Mouse (Mus musculus) stomach, postnatal 0 days (tissue): ENCODE measurements around the gene BC030499. TPM values are rescaled to one million over a fixed set of nuclear protein-coding genes. Genes with fewer than 3 reads are reported as not detected.

Experiments
- ATAC-seq: fragments of 200-750 bp; cut with Nextera tagmentation; 2 replicates; pipeline ENCODE4 v1.8.0; 2017; ENCODE audit not compliant: low FRiP score, low TSS enrichment
- DNase-seq: peaks from one replicate; pipeline ENCODE4 v3.0.0-alpha.2; 2016; ENCODE audit warnings: low spot score
- H3K27ac ChIP-seq: fragments of 300-500 bp; sonication (generic); replicated peaks from 2 replicates; pipeline ENCODE4 v1.5.1; 2014; ENCODE audit warnings: mild to moderate bottlenecking, control low read depth
- H3K27me3 ChIP-seq: fragments of 300-500 bp; sonication (generic); 2 replicates; pipeline ENCODE4 v1.6.1; 2014; ENCODE audit warnings: low read length; ENCODE audit not compliant: control insufficient read depth, insufficient read depth
- H3K36me3 ChIP-seq: fragments of 300-500 bp; sonication (generic); 2 replicates; pipeline ENCODE4 v1.6.1; 2014; ENCODE audit warnings: low read length, mixed read lengths; ENCODE audit not compliant: control insufficient read depth, insufficient read depth
- H3K4me1 ChIP-seq: fragments of 300-500 bp; sonication (generic); replicated peaks from 2 replicates; pipeline ENCODE4 v1.6.1; 2014; ENCODE audit warnings: antibody characterized with exemption; ENCODE audit not compliant: control insufficient read depth, insufficient read depth
- H3K4me2 ChIP-seq: fragments of 300-500 bp; sonication (generic); replicated peaks from 2 replicates; pipeline ENCODE4 v1.6.1; 2014; ENCODE audit warnings: low read depth, mild to moderate bottlenecking, control low read depth, moderate library complexity
- H3K4me3 ChIP-seq: fragments of 300-500 bp; sonication (generic); 2 replicates; pipeline ENCODE4 v1.5.1; 2014; ENCODE audit warnings: low read depth, low read length, control low read depth
- H3K9ac ChIP-seq: fragments of 300-500 bp; sonication (generic); 2 replicates; pipeline ENCODE4 v1.6.1; 2014; ENCODE audit warnings: mild to moderate bottlenecking, low read length, control low read depth, mixed read lengths
- H3K9me3 ChIP-seq: fragments of 300-500 bp; sonication (generic); 2 replicates; pipeline ENCODE4 v1.6.1; 2016; ENCODE audit warnings: low read length; ENCODE audit not compliant: control insufficient read depth
- CTCF ChIP-seq: IDR thresholded peaks from 2 replicates; pipeline ENCODE4 v1.5.1; 2016; ENCODE audit warnings: antibody characterized with exemption, low read depth, mild to moderate bottlenecking, moderate library complexity
- EP300 ChIP-seq: optimal IDR thresholded peaks from 2 replicates; pipeline ENCODE3; 2016; ENCODE audit warnings: antibody characterized with exemption
- WGBS: fragments of 180-500 bp; shearing (Covaris S2); extraction: QIAGEN DNeasy Blood & Tissue Kit; methylation state at CpG from one replicate; pipeline ENCODE4 v1.1.7; 2014; 5-methylcytosine and 5-hydroxymethylcytosine counted together
- polyA plus RNA-seq: library from polyadenylated mRNA; unstranded; fragments of >200 nt; fragmentation: Nextera tagmentation; extraction: Ambion mirVana; gene quantifications from 2 replicates; pipeline ENCODE4 v1.2.1, GENCODE M21; 2015

The BC030499 gene
- polyA plus RNA-seq, 1 experiment from 2014 or later: not detected

DNA sequence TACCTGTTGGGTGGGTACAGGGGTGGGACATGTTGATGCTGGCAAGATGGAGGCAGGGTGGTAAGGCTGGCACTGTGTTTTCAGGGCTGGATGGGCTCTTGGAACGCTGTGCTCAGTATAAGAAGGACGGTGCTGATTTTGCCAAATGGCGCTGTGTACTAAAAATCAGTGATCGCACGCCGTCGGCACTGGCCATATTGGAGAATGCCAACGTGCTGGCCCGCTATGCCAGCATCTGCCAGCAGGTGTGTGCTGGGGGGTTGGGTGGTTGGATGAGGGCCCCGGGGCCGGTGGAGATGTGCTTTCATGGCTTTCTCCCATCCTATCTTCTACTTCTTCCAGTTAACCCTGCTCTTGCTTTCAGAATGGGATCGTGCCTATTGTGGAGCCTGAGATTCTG lies 34.3 kb downstream of the BC030499 start:
- ATAC-seq (no peak), DNase-seq (no peak)
- H3K9me3 ChIP-seq: no peaks in the 10 kb centered on the region
- H3K4me2 ChIP-seq: no peak overlapping the region
- no peaks in the 10 kb centered on the region for H3K27me3 ChIP-seq
- WGBS: 94% methylated on average over 12 of the region's 12 CpGs
- H3K4me3 ChIP-seq: no peak overlapping the region
- H3K36me3 ChIP-seq: no peaks in the 10 kb centered on the region
- no peak overlapping the region for H3K27ac ChIP-seq
- peaks cover 5% of the 10 kb centered on the region; the same call in 1 of the 2 replicates for H3K4me1 ChIP-seq
- no peak for TF ChIP-seq EP300
- peak; percentile 5; the same call in 1 of the 2 replicates for TF ChIP-seq CTCF
- no peak overlapping the region for H3K9ac ChIP-seq

DNA sequence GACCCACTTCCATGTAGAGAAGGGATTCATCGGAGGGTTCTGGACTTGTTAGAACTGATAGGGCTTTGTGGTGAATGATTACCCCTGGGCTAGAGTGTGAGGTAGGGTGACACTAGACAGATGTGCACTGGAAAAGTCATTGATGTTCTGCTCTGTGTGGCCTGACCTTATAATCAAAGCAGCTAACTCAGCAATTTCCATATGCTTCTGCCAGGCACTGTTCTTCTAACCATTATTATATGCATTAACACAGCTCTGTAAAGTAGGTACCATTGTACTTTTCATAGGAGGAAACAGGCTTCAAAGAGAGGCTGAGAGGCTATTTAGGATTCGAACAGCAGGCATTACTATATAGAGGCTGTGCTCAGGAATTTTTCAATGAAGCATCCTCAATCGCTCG lies 36.6 kb downstream of the BC030499 start:
- ATAC-seq (no peak), DNase-seq (no peak)
- Histone ChIP-seq H3K9me3 (no peaks in the 10 kb centered on the region), H3K27me3 (no peaks in the 10 kb centered on the region), H3K36me3 (no peaks in the 10 kb centered on the region), H3K27ac (no peak overlapping the region), H3K4me2 (no peak overlapping the region), H3K4me1 (peaks cover 5% of the 10 kb centered on the region; the same call in 1 of the 2 replicates), H3K4me3 (no peak overlapping the region), H3K9ac (no peak overlapping the region)
- WGBS: 90% methylated on average over 4 of the region's 4 CpGs
- TF ChIP-seq CTCF (no peak), EP300 (no peak)

DNA sequence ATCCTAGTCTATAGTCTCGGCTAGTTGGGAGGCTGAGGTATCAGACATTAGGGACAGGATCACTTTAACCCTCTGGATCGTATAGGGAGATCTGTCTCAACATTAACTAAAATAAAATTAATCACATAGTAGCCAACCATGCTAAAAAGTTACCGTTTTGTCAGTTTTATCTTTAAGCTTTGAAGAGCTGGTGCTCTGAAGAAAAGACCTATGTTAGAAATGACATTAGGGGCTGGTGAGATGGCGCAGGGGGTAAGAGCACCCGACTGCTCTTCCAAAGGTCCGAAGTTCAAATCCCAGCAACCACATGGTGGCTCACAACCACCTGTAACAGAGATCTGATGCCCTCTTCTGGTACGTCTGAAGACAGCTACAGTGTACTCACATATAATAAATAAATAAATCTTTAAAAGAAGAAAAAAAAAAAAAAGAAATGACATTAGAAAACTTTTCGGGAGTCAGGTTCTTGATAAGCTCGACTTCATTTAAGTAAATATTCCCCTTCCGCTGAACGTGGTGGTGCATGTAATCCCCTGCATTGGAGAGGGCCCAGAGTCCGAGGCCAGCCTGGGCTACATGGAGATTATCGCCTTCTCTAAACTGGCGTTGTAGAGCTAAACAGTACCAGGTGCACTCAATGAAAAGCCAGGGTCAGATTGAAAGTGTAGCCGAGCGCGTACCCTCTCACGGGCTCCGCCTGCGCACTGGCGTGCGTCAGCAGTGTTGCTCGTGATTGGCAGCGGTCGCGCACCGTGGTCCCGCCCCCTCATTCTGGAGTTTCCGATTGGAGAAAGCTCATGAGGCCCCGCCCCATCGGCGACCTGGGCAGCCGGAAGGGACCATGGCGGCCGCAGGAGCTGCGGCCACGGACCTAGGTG lies 37.2 kb downstream of the BC030499 start, which contains the start of gene Pigs:
Gene Pigs, plus strand, starts transcription at position 782 of the 878 bp plus-strand sequence.
- peak within 1 kb of the TSS; percentile 87 for H3K4me3 ChIP-seq
- H3K4me1 ChIP-seq: peaks cover 5% of the 10 kb centered on the region; the same call in 1 of the 2 replicates
- DNase-seq (peak; percentile 98), ATAC-seq (peak; percentile 96)
- peak within 1 kb of the TSS; percentile 97 for H3K4me2 ChIP-seq
- 10% methylated on average over 37 of the region's 37 CpGs for WGBS
- peak within 1 kb of the TSS; percentile 86 for H3K9ac ChIP-seq
- TF ChIP-seq EP300 (no peak), CTCF (peak; percentile 44)
- H3K27ac ChIP-seq: peak within 1 kb of the TSS; percentile 56; the same call in 1 of the 2 replicates
- no peaks in the 10 kb centered on the region for H3K9me3 ChIP-seq
- H3K27me3 ChIP-seq: no peaks in the 10 kb centered on the region
- no peaks in the 10 kb centered on the region for H3K36me3 ChIP-seq

DNA sequence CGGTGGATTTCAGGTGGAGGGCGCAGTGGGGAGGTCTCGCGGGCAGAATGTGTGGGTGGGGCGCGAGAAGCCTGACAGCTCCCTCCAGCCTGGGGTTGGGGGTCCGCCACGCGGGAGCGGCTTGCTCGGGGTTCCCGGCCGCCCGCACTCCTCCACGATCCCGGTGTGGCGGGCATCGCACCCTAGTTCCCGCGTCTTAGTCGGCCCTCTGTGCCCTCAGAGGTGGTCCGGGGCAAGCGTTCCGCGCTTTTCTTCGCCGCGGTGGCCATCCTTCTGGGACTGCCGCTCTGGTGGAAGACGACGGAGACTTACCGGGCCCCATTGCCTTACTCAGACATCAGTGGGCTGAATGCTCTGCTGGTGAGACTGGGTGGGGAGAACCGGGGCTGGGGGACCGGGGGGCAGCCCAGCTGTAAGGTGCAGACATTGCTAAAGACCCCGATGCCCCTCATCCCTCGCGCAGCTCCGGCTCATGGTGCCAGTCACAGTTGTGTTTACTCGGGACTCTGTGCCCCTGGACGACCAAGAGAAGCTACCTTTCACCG lies 37.9 kb downstream of the BC030499 start:
- H3K4me2 ChIP-seq: peak overlapping the region; percentile 97
- H3K36me3 ChIP-seq: 0 out of 2 replicates have a peak, but pooled peaks cover under 1% of the 10 kb centered on the region
- peak overlapping the region; percentile 86 for H3K9ac ChIP-seq
- H3K4me1 ChIP-seq: peaks cover 5% of the 10 kb centered on the region; the same call in 1 of the 2 replicates
- no peaks in the 10 kb centered on the region for H3K9me3 ChIP-seq
- H3K27ac ChIP-seq: no peak overlapping the region
- no peaks in the 10 kb centered on the region for H3K27me3 ChIP-seq
- peak overlapping the region; percentile 87 for H3K4me3 ChIP-seq
- DNase-seq (no peak), ATAC-seq (peak; percentile 60)
- TF ChIP-seq EP300 (no peak), CTCF (no peak)
- WGBS: under 1% methylated on average over 39 of the region's 41 CpGs

DNA sequence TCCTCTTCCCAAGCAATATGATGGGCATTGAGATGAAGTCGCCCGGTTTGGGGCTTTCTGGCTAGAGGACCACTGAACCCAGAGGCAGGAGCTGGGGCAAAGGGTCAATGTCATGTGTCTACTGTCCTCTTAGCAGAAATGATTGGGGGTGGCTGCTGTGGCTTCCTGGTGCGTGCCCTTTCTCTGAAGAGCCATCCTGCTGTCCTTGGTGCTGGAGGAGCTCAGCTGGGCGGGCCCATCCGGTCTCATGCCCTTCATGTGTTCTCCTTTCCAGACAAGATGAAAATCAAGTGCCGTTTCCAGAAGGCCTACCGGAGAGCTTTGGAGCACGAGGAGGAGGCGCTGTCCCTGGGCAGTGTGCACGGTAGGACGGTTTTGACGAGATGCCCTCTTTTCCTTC lies 42.0 kb downstream of the BC030499 start:
- no peak for TF ChIP-seq EP300
- TF ChIP-seq CTCF: no peak
- no peak for ATAC-seq
- H3K27me3 ChIP-seq: no peaks in the 10 kb centered on the region
- peaks cover 4% of the 10 kb centered on the region for H3K36me3 ChIP-seq
- 96% methylated on average over 12 of the region's 12 CpGs for WGBS
- no peaks in the 10 kb centered on the region for H3K9me3 ChIP-seq
- no peak overlapping the region for H3K4me3 ChIP-seq
- no peak overlapping the region for H3K9ac ChIP-seq
- H3K27ac ChIP-seq: no peak overlapping the region
- no peak for DNase-seq
- H3K4me2 ChIP-seq: no peak overlapping the region
- peaks cover 5% of the 10 kb centered on the region; the same call in 1 of the 2 replicates for H3K4me1 ChIP-seq
